Mouse (Mus musculus): Measurements from ENCODE around the gene Kir3dl1. TPM values are rescaled to one million over a fixed set of nuclear protein-coding genes. Genes with fewer than 3 reads are reported as not detected.
"Not testable (repeated sequence)": the region's sequence is repeated elsewhere in the genome, so short reads cannot be mapped to it uniquely, and the experiment has no call there.

Kir3dl1 gene
- polyA plus RNA-seq (2012; ENCODE audit: insufficient read depth, insufficient read length, missing spikeins), result not detected in 2 replicates

DNA sequence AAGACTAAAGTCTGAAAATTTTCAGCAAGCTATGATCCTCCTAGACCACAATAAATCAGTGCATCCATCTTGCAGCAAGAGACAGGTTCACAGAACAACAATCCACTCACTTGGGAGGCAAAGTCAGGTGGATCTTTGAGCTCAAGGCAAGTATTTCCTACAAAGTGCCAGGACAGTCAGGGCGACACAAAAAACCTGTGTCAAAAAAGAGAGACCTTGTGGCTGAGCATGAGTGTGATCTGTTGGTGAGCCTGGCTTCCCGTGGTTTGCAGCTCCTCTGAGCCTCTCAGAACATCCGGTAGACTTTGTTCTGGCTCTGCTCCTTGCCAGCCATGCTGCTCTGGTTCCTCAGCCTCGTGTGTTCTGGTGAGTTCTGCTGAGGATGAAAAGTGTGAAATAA lies at the start of gene Kir3dl1:
Gene Kir3dl1, plus strand, starts transcription at position 301 of the 400 bp plus-strand sequence.
- not testable (repeated sequence) for H3K4me3 ChIP-seq (ENCODE audit: insufficient read depth, low read depth, low read length); H3K27ac ChIP-seq (replicated peaks; ENCODE audit: low read depth, low read length); H3K4me1 ChIP-seq (ENCODE audit: control insufficient read depth, insufficient read depth, insufficient read length, low read length)

- H3K4me1 ChIP-seq (ENCODE audit: control insufficient read depth, insufficient read depth, insufficient read length, low read length); H3K4me3 ChIP-seq (ENCODE audit: insufficient read depth, low read depth, low read length); H3K27ac ChIP-seq (replicated peaks; ENCODE audit: low read depth, low read length): not testable (repeated sequence)
Measured at GRCm38 (mm10) chrX:136543956-136544355, 26.2 kb downstream of the Kir3dl1 start, which contains the start of gene Kir3dl2. TSS of gene Kir3dl2 (minus strand) at chrX:136544056.

- not testable (repeated sequence) for H3K4me3 ChIP-seq (ENCODE audit: insufficient read depth, low read depth, low read length); H3K4me1 ChIP-seq (ENCODE audit: control insufficient read depth, insufficient read depth, insufficient read length, low read length); H3K27ac ChIP-seq (replicated peaks; ENCODE audit: low read depth, low read length)
Measured at GRCm38 (mm10) chrX:136569094-136569493, 51.3 kb downstream of the Kir3dl1 start.

Other genes with a start within 250 kb of the Kir3dl1 start
- 3.4 and 4.5 TPM in 2 replicates for gene Bex3, start 247.7 kb upstream of the Kir3dl1 start, polyA plus RNA-seq (2012; ENCODE audit: insufficient read depth, insufficient read length, missing spikeins)
- not detected in 2 replicates for gene Kir3dl2, start 26.1 kb downstream of the Kir3dl1 start, polyA plus RNA-seq (2012; ENCODE audit: insufficient read depth, insufficient read length, missing spikeins)
- not detected in 2 replicates for gene Tceal3, start 72.8 kb downstream of the Kir3dl1 start, polyA plus RNA-seq (2012; ENCODE audit: insufficient read depth, insufficient read length, missing spikeins)
- gene Tceal1, start 190.0 kb downstream of the Kir3dl1 start, polyA plus RNA-seq (2012; ENCODE audit: insufficient read depth, insufficient read length, missing spikeins), result 5.1 and 6.2 TPM in 2 replicates
- gene Morf4l2, start 225.7 kb downstream of the Kir3dl1 start, polyA plus RNA-seq (2012; ENCODE audit: insufficient read depth, insufficient read length, missing spikeins), result 80.4 and 121 TPM in 2 replicates

All from brown adipose tissue, adult 24 weeks (tissue).